Mouse (Mus musculus) hindbrain, embryonic 16.5 days (tissue): ENCODE measurements around the gene Ccdc190. TPM values are rescaled to one million over a fixed set of nuclear protein-coding genes. Genes with fewer than 3 reads are reported as not detected.

Experiments used
- ATAC-seq: fragments of 200-750 bp; cut with Nextera tagmentation; 2 replicates; pipeline ENCODE4 v1.8.0; 2017; ENCODE audit warnings: moderate TSS enrichment, moderate library complexity
- H3K27ac ChIP-seq: fragments of 300-500 bp; sonication (generic); 2 replicates; pipeline ENCODE4 v1.5.1; 2014; ENCODE audit warnings: low read depth, mild to moderate bottlenecking, control low read depth, low read length, moderate library complexity
- H3K27me3 ChIP-seq: fragments of 300-500 bp; sonication (generic); replicated peaks from 2 replicates; pipeline ENCODE4 v1.6.1; 2014; ENCODE audit warnings: low read length; ENCODE audit not compliant: control insufficient read depth, insufficient read depth
- H3K36me3 ChIP-seq: fragments of 300-500 bp; sonication (generic); 2 replicates; pipeline ENCODE4 v1.6.1; 2014; ENCODE audit warnings: mild to moderate bottlenecking, low read length, moderate library complexity, mixed read lengths; ENCODE audit not compliant: control insufficient read depth, insufficient read depth
- H3K4me1 ChIP-seq: fragments of 300-500 bp; sonication (generic); 2 replicates; pipeline ENCODE4 v1.6.1; 2014; ENCODE audit warnings: low read depth, low read length; ENCODE audit not compliant: control insufficient read depth, insufficient read depth
- H3K4me2 ChIP-seq: fragments of 300-500 bp; sonication (generic); 2 replicates; pipeline ENCODE4 v1.6.1; 2014; ENCODE audit warnings: mild to moderate bottlenecking, low read length, control low read depth, moderate library complexity
- H3K4me3 ChIP-seq: fragments of 300-500 bp; sonication (generic); 2 replicates; pipeline ENCODE4 v1.5.1; 2014; ENCODE audit warnings: mild to moderate bottlenecking, low read length, control low read depth, moderate library complexity
- H3K9ac ChIP-seq: fragments of 300-500 bp; sonication (generic); 2 replicates; pipeline ENCODE4 v1.6.1; 2014; ENCODE audit warnings: low read depth, mild to moderate bottlenecking, control low read depth, low read length, moderate library complexity
- H3K9me3 ChIP-seq: fragments of 300-500 bp; sonication (generic); 2 replicates; pipeline ENCODE4 v1.6.1; 2014; ENCODE audit warnings: mild to moderate bottlenecking, low read length, moderate library complexity; ENCODE audit not compliant: control insufficient read depth
- WGBS: fragments of 180-500 bp; shearing (Covaris S2); extraction: QIAGEN DNeasy Blood & Tissue Kit; methylation state at CpG from one replicate; pipeline ENCODE4 v1.1.7; 2014; 5-methylcytosine and 5-hydroxymethylcytosine counted together
- polyA plus RNA-seq: library from polyadenylated mRNA; unstranded; fragments of >200 nt; fragmentation: Nextera tagmentation; extraction: Ambion mirVana; gene quantifications from 2 replicates; pipeline ENCODE4 v1.2.1, GENCODE M21; 2015

The Ccdc190 gene
- polyA plus RNA-seq, 1 experiment from 2014 or later: 3.2 TPM

DNA sequence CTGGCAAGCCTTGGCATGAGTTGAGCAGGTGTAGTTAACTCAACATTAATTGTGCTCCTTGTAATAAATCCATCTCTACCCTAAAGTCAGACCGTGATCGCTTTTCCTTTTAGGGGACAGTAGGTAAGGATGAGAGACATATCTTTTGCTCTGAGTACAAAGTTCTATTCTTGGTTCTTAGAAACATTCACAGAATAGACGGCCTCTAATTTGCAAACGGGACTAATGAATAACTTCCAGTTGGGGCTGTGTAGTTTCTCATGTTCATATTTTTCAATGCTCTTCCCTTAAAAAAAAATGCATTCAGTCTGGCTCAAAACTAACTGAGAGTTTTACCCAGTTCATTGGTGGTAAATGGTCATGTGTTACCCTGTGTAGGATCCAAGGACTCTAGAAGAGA is 42.5 kb downstream of the Ccdc190 start:
- no peak for ATAC-seq
- no peak overlapping the region for H3K4me3 ChIP-seq
- 95% methylated on average over 4 of the region's 4 CpGs for WGBS
- no peaks in the 10 kb centered on the region for H3K9me3 ChIP-seq
- H3K9ac ChIP-seq: no peak overlapping the region
- H3K4me2 ChIP-seq: no peak overlapping the region
- H3K27ac ChIP-seq: no peak overlapping the region
- no peaks in the 10 kb centered on the region for H3K27me3 ChIP-seq
- peaks cover 13% of the 10 kb centered on the region for H3K4me1 ChIP-seq
- peaks cover 2% of the 10 kb centered on the region; the same call in 1 of the 2 replicates for H3K36me3 ChIP-seq

DNA sequence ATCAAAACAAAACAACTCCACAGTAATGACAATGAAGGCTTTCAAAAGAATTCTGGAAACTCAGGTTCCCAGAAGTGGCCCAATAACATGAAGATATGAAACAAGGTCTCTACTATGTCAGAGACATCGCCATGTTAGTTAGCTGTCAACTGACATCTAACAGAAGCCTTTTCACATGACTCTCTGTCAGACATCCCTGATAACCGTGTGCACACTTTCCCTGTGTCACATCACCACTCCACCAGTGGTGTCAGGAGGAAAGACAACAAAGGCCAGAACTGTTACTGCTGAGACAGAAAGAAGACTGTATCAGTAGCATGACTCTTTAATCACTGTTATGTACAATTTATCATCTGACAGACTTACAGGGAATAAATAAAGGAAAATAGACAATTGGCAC is 43.5 kb downstream of the Ccdc190 start:
- Histone ChIP-seq H3K4me2 (no peak overlapping the region), H3K4me1 (peaks cover 13% of the 10 kb centered on the region), H3K27me3 (no peaks in the 10 kb centered on the region), H3K9ac (no peak overlapping the region), H3K4me3 (no peak overlapping the region), H3K9me3 (no peaks in the 10 kb centered on the region), H3K36me3 (no peaks in the 10 kb centered on the region), H3K27ac (no peak overlapping the region)
- WGBS: 87% methylated on average over 2 of the region's 2 CpGs
- no peak for ATAC-seq

DNA sequence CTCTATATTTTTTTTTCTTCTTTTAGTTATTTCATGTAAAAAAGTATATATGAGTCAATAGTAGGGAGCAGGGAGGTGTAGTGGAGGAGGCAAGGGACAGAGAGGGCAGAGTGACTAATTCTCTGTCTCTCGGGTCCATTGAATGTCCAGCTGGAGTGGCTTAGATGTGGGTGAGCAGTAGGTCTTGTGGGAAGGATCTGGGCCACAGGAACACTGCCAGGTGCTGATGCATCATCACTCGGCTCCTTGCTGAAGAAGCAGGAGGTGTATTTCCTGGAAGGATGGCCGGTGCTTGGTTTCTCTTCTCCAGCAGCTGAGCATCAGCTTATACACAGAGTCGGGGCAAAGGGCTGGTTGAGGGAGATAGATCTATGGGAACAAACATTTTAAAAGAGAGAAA is 49.2 kb downstream of the Ccdc190 start:
- Histone ChIP-seq H3K4me3 (no peak overlapping the region), H3K27ac (no peak overlapping the region), H3K36me3 (no peaks in the 10 kb centered on the region), H3K4me2 (no peak overlapping the region), H3K4me1 (no peaks in the 10 kb centered on the region), H3K27me3 (no peaks in the 10 kb centered on the region), H3K9ac (no peak overlapping the region), H3K9me3 (no peaks in the 10 kb centered on the region)
- WGBS: 87% methylated on average over 4 of the region's 4 CpGs
- ATAC-seq: no peak

Other genes with a start within 250 kb of the Ccdc190 start
- 103 and 104 TPM in 2 replicates for gene Rgs4, start 181.0 kb upstream of the Ccdc190 start, polyA plus RNA-seq
- 26.5 and 33.3 TPM in 2 replicates for gene Hsd17b7, start 40.6 kb downstream of the Ccdc190 start, polyA plus RNA-seq
- gene Ddr2, start 182.1 kb downstream of the Ccdc190 start, polyA plus RNA-seq: 7.7 and 10.1 TPM in 2 replicates
- gene Uap1, start 246.3 kb downstream of the Ccdc190 start, polyA plus RNA-seq: 65.0 and 65.4 TPM in 2 replicates